Mouse (Mus musculus) heart, embryonic 10.5 days (tissue): ENCODE data around the gene Gart. TPM values are rescaled to one million over a fixed set of nuclear protein-coding genes. Genes with fewer than 3 reads are reported as not detected.

Experiments used
- polyA plus RNA-seq: library from polyadenylated mRNA; unstranded; fragments of >200 nt; fragmentation: Nextera tagmentation; extraction: Ambion mirVana; gene quantifications from 2 replicates; pipeline ENCODE4 v1.2.1, GENCODE M21; 2016

The Gart gene
- polyA plus RNA-seq, 1 experiment from 2014 or later = 144 TPM

Other genes starting within 250 kb of the Gart start
- 29.6 and 37.0 TPM in 2 replicates for gene Il10rb, start 240.8 kb downstream of the Gart start, polyA plus RNA-seq
- 43.2 and 43.9 TPM in 2 replicates for gene Ifnar1, start 161.7 kb downstream of the Gart start, polyA plus RNA-seq
- gene Ifngr2, start 99.9 kb downstream of the Gart start, polyA plus RNA-seq = 53.7 and 85.6 TPM in 2 replicates
- 44.7 and 56.1 TPM in 2 replicates for gene Tmem50b, start 49.2 kb downstream of the Gart start, polyA plus RNA-seq
- 2.7 and 2.9 TPM in 2 replicates for gene Dnajc28, start 27.9 kb downstream of the Gart start, polyA plus RNA-seq
- gene Son, start 554 bp upstream of the Gart start, polyA plus RNA-seq = 79.3 and 93.6 TPM in 2 replicates
- gene Donson, start 41.8 kb upstream of the Gart start, polyA plus RNA-seq = 20.7 and 30.3 TPM in 2 replicates
- gene Cryzl1, start 82.0 kb upstream of the Gart start, polyA plus RNA-seq = 58.0 and 60.3 TPM in 2 replicates
- gene Itsn1, start 82.3 kb upstream of the Gart start, polyA plus RNA-seq = 26.0 and 26.5 TPM in 2 replicates